Mouse (Mus musculus): Measurements from ENCODE around the gene Slc16a5.

GRCm38 (mm10) chr11:115467217-115467618, 4.9 kb downstream of the Slc16a5 start:
- TF ChIP-seq MAX (IDR thresholded peaks at IDR 0.05; ENCODE audit: low read depth): no peak
- no peak for TF ChIP-seq POLR2A (IDR thresholded peaks at IDR 0.05; ENCODE audit: insufficient read length, low read depth)
- no peak for TF ChIP-seq USF1 (IDR thresholded peaks at IDR 0.05; ENCODE audit: low read depth)
- no peak for TF ChIP-seq SRF (IDR thresholded peaks at IDR 0.05; ENCODE audit: control insufficient read depth, insufficient read length, low read depth)
- no peak for TF ChIP-seq POLR2AphosphoS2 (IDR thresholded peaks at IDR 0.05; ENCODE audit: insufficient read length, low read depth)
- no peak for TF ChIP-seq E2F4 (IDR thresholded peaks at IDR 0.05; ENCODE audit: insufficient read depth)
- no peak for TF ChIP-seq TCF12 (IDR thresholded peaks at IDR 0.05; ENCODE audit: insufficient read depth, poor library complexity, severe bottlenecking)
- no peak for TF ChIP-seq TCF3 (IDR thresholded peaks at IDR 0.05; ENCODE audit: insufficient read length, low read depth)
- no peak for TF ChIP-seq CEBPB (IDR thresholded peaks at IDR 0.05; ENCODE audit: insufficient read depth, poor library complexity, severe bottlenecking)
- TF ChIP-seq MYOG (IDR thresholded peaks at IDR 0.05; ENCODE audit: control insufficient read depth in 1 of 3, insufficient read depth in 1 of 3, insufficient read length in 2 of 3, low read depth in 2 of 3): no peak
- no peak for TF ChIP-seq REST (IDR thresholded peaks at IDR 0.05; ENCODE audit: insufficient read depth, insufficient read length)
- TF ChIP-seq MYOD1 (IDR thresholded peaks at IDR 0.05; ENCODE audit: control insufficient read depth in 1 of 3, insufficient read length in 2 of 3, low read depth in 2 of 3): peak in 1 of 3 experiments; percentile 6

Data from myocyte (in vitro differentiated cells).